Mouse (Mus musculus): ENCODE results near the gene Car12. TPM values are rescaled to one million over a fixed set of nuclear protein-coding genes. Genes with fewer than 3 reads are reported as not detected.
"Not testable (repeated sequence)": the region's sequence is repeated elsewhere in the genome, so short reads cannot be mapped to it uniquely, and the experiment has no call there.

Gene Car12
- polyA plus RNA-seq, 1 experiment from 2014 or later, result 7.9 TPM

GRCm38 (mm10) chr9:66794629-66795463 is 81.4 kb downstream of the Car12 start:
- H3K9me3 ChIP-seq, result no peaks in the 10 kb centered on the region
- peak overlapping the region; percentile 61 for H3K4me3 ChIP-seq
- peak overlapping the region; percentile 90 for H3K27ac ChIP-seq
- H3K9ac ChIP-seq, result peak overlapping the region; percentile 63
- 2% methylated on average over 43 of the region's 43 CpGs for WGBS
- peak; percentile 11 for ATAC-seq (ENCODE audit: insufficient number of reproducible peaks, insufficient read depth, low FRiP score, low TSS enrichment)
- H3K4me2 ChIP-seq (replicated peaks), result peak overlapping the region; percentile 61
- no peaks in the 10 kb centered on the region for H3K27me3 ChIP-seq
- H3K36me3 ChIP-seq, result no peaks in the 10 kb centered on the region
- H3K4me1 ChIP-seq, result 0 out of 2 replicates have a peak, but pooled peaks cover 3% of the 10 kb centered on the region

DNA sequence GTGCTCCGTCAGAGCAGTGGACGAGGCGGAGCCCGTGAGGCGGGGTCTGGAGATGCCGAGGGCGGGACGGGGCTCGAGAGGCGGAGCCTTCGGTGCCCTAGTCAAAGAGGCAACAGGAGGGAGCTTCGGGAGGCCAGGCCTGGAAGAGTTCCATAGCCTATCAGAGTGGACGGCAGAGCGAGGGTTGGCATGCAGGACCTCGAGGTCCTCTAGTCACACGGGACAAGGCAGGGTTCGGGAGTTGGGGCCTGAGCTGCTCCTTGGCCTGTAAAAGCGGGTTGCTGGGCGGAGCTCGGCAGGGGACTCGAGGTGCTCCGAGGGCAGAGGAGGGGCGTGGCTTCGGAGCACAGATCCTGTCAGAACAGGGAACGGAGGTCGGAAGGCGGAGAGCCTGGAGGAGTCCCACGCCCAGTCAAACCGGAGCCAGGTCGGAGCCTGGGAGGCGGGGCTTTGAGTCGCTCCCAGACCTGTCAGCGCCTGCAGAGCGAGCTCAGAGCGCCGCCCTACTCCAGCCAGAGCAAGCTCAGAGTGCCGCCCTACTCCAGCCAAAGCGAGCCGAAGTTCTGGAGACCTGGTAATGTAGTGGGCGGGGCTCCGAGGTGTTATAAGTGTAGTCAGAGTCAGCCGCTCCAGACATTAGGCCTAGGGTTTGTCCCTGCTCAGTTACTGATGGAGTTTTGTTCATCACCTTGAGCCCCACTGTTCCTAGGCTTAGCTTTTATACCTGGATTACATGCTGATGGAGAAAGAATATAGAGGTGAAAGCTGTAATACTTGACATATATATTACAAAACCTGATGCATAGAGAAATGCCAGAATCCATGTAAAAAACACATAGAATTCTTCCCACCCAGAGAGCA is 82.2 kb downstream of the Car12 start, which contains the start of gene Aph1b:
Gene Aph1b (minus strand): TSS at position 27 of the 861 bp plus-strand sequence.
- WGBS, result under 1% methylated on average over 42 of the region's 42 CpGs
- H3K4me1 ChIP-seq, result 0 out of 2 replicates have a peak, but pooled peaks cover 3% of the 10 kb centered on the region
- peak within 1 kb of the TSS; percentile 63 for H3K9ac ChIP-seq
- H3K4me2 ChIP-seq (replicated peaks), result peak within 1 kb of the TSS; percentile 61
- ATAC-seq (ENCODE audit: insufficient number of reproducible peaks, insufficient read depth, low FRiP score, low TSS enrichment), result peak; percentile 98
- no peaks in the 10 kb centered on the region for H3K27me3 ChIP-seq
- H3K27ac ChIP-seq, result peak within 1 kb of the TSS; percentile 90
- no peaks in the 10 kb centered on the region for H3K36me3 ChIP-seq
- H3K9me3 ChIP-seq, result no peaks in the 10 kb centered on the region
- H3K4me3 ChIP-seq, result peak within 1 kb of the TSS; percentile 61

- peak within 1 kb of the TSS; percentile 61 for H3K4me3 ChIP-seq
- no peaks in the 10 kb centered on the region for H3K27me3 ChIP-seq
- peak within 1 kb of the TSS; percentile 90; the same call in 1 of the 2 replicates for H3K27ac ChIP-seq
- 67% methylated on average over 5 of the region's 5 CpGs for WGBS
- no peaks in the 10 kb centered on the region for H3K36me3 ChIP-seq
- no peaks in the 10 kb centered on the region for H3K9me3 ChIP-seq
- ATAC-seq (ENCODE audit: insufficient number of reproducible peaks, insufficient read depth, low FRiP score, low TSS enrichment), result no peak
- peak within 1 kb of the TSS; percentile 61 for H3K4me2 ChIP-seq (replicated peaks)
- 0 out of 2 replicates have a peak, but pooled peaks cover 3% of the 10 kb centered on the region for H3K4me1 ChIP-seq
- H3K9ac ChIP-seq, result peak within 1 kb of the TSS; percentile 15; the same call in 1 of the 2 replicates
These were observed 83.3 kb downstream of the Car12 start, which contains the start of gene Gm10647 for GRCm38 (mm10) chr9:66796739-66797138. TSS of gene Gm10647 (plus strand) at chr9:66797039.

GRCm38 (mm10) chr9:66801947-66802346 is 88.5 kb downstream of the Car12 start:
- no peak for ATAC-seq (ENCODE audit: insufficient number of reproducible peaks, insufficient read depth, low FRiP score, low TSS enrichment)
- Histone ChIP-seq H3K4me3 (no peak overlapping the region), H3K9me3 (no peaks in the 10 kb centered on the region), H3K4me2 (replicated peaks) (no peak overlapping the region), H3K4me1 (no peaks in the 10 kb centered on the region), H3K27ac (no peak overlapping the region), H3K27me3 (peaks cover 28% of the 10 kb centered on the region), H3K36me3 (no peaks in the 10 kb centered on the region), H3K9ac (no peak overlapping the region)
- 42% methylated on average over 12 of the region's 12 CpGs for WGBS

- Histone ChIP-seq H3K4me3 (peak overlapping the region; percentile 27), H3K4me2 (replicated peaks) (peak overlapping the region; percentile 54), H3K27me3 (peaks cover 31% of the 10 kb centered on the region), H3K9ac (peak overlapping the region; percentile 42; the same call in 1 of the 2 replicates)
- WGBS, result 1% methylated on average over 30 of the region's 37 CpGs
- H3K27ac ChIP-seq; H3K36me3 ChIP-seq; H3K9me3 ChIP-seq; H3K4me1 ChIP-seq; ATAC-seq (ENCODE audit: insufficient number of reproducible peaks, insufficient read depth, low FRiP score, low TSS enrichment): not testable (repeated sequence)
These were observed 92.5 kb downstream of the Car12 start for GRCm38 (mm10) chr9:66805951-66806350.

DNA sequence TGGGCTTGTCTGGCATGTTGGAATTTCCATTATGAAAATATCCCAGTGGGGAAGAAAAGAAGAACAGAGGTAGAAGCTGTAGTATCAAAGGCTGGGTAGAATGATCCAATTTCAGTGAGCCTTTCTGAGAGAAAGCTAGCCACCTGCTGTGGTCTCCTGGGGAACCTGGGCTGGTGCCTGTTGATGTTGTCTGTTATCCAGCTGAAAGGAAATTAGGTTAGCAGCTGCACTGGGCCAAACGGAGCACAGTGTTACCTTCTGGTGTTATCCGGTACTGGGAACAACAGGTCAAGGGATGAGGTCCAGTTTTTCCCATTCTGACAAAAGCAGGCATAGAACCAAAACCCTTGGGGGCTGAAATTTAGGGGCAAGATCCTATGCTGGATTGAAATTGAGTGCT is 99.9 kb downstream of the Car12 start:
- Histone ChIP-seq H3K4me3 (no peak overlapping the region), H3K36me3 (no peaks in the 10 kb centered on the region), H3K4me1 (0 out of 2 replicates have a peak, but pooled peaks cover 5% of the 10 kb centered on the region), H3K9me3 (no peaks in the 10 kb centered on the region), H3K9ac (no peak overlapping the region), H3K27ac (no peak overlapping the region), H3K4me2 (replicated peaks) (no peak overlapping the region), H3K27me3 (no peaks in the 10 kb centered on the region)
- ATAC-seq (ENCODE audit: insufficient number of reproducible peaks, insufficient read depth, low FRiP score, low TSS enrichment), result no peak
- WGBS, result 5% methylated on average over 2 of the region's 2 CpGs

Other genes with a start within 250 kb of the Car12 start
- 2.3 and 2.5 TPM in 2 replicates for gene Fbxl22, start 199.1 kb upstream of the Car12 start, polyA plus RNA-seq (2016; fragmentation: Nextera tagmentation; extraction: Ambion mirVana)
- gene Usp3, start 120.5 kb upstream of the Car12 start, polyA plus RNA-seq (2016; fragmentation: Nextera tagmentation; extraction: Ambion mirVana), result 76.0 and 84.3 TPM in 2 replicates
- 11.4 and 12.2 TPM in 2 replicates for gene Aph1b, start 81.8 kb downstream of the Car12 start, polyA plus RNA-seq (2016; fragmentation: Nextera tagmentation; extraction: Ambion mirVana)
- gene Gm10647, start 83.4 kb downstream of the Car12 start, polyA plus RNA-seq (2016; fragmentation: Nextera tagmentation; extraction: Ambion mirVana), result 0.97 and 0.99 TPM in 2 replicates
- gene Aph1c, start 121.0 kb downstream of the Car12 start, polyA plus RNA-seq (2016; fragmentation: Nextera tagmentation; extraction: Ambion mirVana), result 2.9 and 3.1 TPM in 2 replicates
- gene Rab8b, start 206.0 kb downstream of the Car12 start, polyA plus RNA-seq (2016; fragmentation: Nextera tagmentation; extraction: Ambion mirVana), result 22.0 and 23.7 TPM in 2 replicates
- gene Rps27l, start 232.4 kb downstream of the Car12 start, polyA plus RNA-seq (2016; fragmentation: Nextera tagmentation; extraction: Ambion mirVana), result 620 and 633 TPM in 2 replicates